Mouse (Mus musculus) hematopoietic stem cell, adult 5-6 weeks (primary cell): ENCODE measurements around the gene Ovol1. TPM values are rescaled to one million over a fixed set of nuclear protein-coding genes. Genes with fewer than 3 reads are reported as not detected.
A peak's percentile ranks its signal among the peaks of the same experiment; 100 is the strongest.

Experiments
- ATAC-seq, 2 experiments: fragments of 125-278 bp in 1 of 2; replicated peaks in 1 of 2; 2 replicates each; pipeline ENCODE4 v1.8.0; 2016 to 2017; ENCODE audit warnings: inconsistent platforms in 2 of 2, mild to moderate bottlenecking in 2 of 2, moderate number of reproducible peaks in 2 of 2, low read depth in 1 of 2, moderate TSS enrichment in 1 of 2; ENCODE audit not compliant: low FRiP score in 2 of 2, poor library complexity in 2 of 2, severe bottlenecking in 2 of 2, insufficient read depth in 1 of 2, low TSS enrichment in 1 of 2
- total RNA-seq: library from RNA; stranded (forward); fragments of 172-1452, 232-1000 nt; gene quantifications from 2 replicates; pipeline ENCODE4 v1.2.3, GENCODE M21; 2017

Gene Ovol1
- total RNA-seq, 1 experiment from 2014 or later: not detected

DNA sequence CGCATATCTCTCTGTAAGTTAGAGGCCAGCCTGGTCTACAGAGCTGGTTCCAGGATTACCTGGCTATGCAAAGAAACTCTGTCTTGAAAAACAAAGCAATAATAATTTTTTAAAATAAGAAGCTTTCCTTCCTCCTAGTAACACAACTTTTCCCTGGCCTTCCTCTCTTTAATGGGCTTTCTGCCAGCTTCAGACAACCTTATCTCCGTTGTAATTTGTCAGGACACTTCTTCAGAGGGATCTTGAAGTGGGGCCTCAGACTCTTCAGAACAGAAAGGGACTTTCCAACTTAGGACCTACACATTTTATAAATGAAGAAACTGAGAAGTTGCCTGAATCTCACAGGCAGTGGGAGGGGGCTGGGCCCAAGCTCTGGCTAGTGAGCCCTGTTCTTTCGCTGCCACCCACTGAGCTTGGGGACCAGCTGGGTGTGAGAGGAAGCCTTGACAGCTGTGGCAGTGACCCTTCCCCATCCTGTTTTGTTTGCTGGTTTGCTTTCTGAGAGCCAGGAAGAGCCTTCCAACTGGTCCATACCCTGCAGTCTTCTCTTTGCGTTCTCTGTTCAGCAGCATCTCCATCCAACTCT, 12.9 kb downstream of the Ovol1 start:
- no peak for ATAC-seq

- no peak for ATAC-seq
Observed at GRCm38 (mm10) chr19:5544031-5544430, 16.4 kb downstream of the Ovol1 start.

DNA sequence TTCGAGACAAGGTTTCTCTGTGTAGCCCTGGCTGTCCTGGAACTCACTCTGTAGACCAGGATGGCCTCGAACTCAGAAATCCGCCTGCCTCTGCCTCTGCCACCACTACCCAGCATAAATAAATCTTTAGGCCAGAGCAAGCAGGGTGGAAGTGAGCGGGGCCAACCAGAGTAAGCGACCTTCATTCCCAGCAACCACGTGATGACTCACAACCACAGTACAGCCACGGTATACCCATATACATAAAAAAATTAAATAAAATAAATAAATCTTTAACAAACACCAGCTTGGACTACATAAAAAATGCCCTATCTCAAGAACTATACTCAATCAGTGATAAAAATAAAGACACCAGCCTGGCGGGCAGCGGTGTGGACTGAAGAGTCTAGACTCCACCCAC, 17.1 kb downstream of the Ovol1 start:
- ATAC-seq: no peak

DNA sequence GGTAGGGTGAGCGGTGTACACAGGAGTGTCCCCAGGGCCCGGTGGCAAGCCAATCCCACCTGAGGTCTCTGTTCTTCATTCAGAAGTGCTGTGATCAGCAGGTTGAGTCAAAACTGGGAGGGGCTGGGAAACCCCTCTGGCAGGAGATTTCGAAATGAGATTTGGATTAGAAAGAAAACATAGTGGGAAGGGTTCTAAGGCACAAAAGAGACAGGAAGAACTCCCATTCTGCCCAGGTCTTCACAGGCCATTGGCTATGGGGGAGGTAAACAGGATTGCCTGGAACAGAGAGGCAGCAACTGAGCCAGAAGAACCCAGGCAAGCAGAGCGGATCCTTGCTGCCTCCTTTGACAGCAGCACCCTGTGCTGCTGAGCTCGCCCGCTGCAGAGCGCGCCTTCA, 21.7 kb downstream of the Ovol1 start:
- no peak for ATAC-seq

DNA sequence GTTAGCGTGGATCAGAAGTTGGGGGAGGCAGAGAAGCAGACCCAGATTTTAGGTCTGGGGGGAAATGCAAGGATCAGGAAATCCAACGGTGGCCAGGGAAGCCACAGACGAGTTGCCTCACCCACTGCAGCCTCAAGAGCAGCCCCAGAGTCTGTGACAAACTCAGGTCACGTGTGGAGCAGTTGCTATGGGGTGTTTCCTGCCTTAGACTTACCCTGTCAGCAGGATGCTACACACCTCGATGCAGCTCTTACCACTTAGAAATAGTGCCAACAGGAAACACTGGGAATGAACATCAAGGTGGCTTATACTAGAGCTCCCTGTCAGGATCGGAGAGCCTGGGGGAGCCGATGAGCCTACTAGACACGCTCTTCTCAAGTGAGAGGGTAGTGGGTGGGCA, 27.9 kb downstream of the Ovol1 start:
- no peak for ATAC-seq

- ATAC-seq: no peak
Observed at GRCm38 (mm10) chr19:5530138-5530524, 30.3 kb downstream of the Ovol1 start.

- peak; percentile 97 to 98 for ATAC-seq
Observed at GRCm38 (mm10) chr19:5529325-5530137, 30.9 kb downstream of the Ovol1 start.

DNA sequence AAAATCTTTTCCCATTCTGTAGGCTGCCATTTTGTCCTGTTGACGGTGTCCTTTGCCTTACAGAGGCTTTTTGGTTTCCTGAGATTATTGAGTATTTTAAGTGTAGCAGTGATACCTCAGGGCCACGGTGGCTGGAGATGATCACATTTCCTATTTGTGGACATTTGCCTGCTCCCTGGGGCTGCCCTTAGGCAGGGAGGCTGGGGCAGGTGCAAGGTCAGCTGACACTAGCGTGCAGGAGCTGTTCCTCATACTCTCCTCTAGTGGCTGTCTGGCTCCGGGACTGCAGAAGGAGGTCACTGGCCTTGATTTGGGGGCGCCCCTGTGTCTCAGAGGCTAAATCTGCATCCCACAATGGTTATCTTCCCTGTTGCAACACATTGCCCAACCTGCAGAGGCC, 35.2 kb downstream of the Ovol1 start:
- ATAC-seq: no peak

DNA sequence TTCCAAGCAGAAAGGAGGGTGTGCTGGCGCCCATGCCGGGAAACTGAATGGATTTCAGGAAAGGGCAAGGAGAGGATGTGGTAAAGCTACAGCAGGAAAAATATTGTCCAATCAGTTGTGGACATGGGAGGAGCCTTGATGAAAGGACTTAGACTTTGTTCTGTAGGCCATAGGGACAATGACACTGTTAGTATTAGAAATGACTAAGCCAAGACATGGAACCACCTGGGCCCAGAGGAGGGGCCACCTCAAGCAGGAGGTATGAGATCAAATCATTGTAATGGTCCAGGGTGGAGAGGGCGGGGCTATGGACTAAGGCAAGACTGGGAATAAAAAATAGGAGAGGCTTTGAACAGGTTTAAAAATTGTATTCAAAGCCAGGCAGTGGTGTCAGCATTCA, 41.7 kb downstream of the Ovol1 start:
- ATAC-seq: no peak

GRCm38 (mm10) chr19:5516906-5517505, 43.4 kb downstream of the Ovol1 start:
- ATAC-seq: no peak

DNA sequence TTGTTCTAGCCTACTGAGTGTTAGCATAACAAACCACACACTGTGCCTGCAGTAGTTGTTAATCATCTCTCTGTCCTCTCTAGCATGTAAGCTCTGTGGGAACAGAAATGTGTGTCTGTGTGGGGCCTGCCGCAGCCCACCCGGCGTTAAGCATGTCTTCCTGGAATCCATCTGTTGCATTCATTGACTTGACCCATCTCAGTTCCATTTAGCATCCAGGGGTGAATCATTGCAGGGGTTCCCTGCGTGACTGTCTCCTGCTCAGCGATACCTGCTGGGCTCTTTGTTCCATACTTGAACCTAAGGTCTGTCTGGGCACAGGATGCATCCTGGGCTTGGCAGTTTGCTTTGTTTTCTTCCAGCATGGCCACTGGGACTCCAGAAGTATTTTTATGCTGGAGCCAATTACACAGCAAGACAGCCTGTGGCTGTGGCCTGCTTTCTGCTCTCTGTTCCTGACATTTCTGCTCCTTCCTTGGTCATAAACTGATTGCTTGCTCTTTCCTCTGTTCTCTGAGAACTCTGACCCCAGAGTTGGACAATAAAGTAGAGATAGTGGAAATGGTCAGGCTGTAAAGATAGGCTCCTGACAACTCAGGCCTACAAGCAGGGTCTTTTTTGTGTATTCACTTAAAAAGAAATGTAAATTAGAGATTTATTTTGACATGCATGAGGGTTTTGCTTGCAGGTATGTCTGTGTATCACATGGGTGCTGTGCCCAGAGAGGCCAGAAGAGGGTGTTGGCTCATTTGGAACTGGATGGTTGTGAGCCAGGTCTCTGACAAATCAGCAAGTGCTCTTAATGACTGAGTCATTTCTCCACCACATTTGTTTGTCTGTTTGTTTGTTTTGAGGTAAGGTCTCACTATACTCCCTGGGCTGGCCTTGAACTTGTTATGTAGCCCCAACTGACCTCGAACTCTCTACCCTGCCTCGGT, 44.3 kb downstream of the Ovol1 start:
- ATAC-seq: no peak

DNA sequence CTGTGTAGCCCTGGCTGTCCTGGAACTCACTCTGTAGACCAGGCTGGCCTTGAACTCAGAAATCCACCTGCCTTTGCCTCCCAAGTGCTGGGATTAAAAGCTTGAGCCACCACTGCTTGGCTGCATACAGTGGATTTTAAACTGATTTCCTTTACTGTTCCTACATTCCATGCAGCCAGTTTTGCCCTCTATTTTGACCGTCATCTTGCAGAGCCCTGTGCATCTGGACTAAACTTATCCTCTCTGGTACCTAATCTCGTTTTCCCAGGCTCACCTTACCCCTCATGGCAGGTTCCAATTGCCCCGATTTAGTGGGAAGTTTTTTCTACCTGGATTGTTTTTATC, 47.5 kb downstream of the Ovol1 start:
- ATAC-seq: no peak

- peak; percentile 60 to 70 for ATAC-seq
Observed at GRCm38 (mm10) chr19:5512091-5513004, 48.1 kb downstream of the Ovol1 start.

DNA sequence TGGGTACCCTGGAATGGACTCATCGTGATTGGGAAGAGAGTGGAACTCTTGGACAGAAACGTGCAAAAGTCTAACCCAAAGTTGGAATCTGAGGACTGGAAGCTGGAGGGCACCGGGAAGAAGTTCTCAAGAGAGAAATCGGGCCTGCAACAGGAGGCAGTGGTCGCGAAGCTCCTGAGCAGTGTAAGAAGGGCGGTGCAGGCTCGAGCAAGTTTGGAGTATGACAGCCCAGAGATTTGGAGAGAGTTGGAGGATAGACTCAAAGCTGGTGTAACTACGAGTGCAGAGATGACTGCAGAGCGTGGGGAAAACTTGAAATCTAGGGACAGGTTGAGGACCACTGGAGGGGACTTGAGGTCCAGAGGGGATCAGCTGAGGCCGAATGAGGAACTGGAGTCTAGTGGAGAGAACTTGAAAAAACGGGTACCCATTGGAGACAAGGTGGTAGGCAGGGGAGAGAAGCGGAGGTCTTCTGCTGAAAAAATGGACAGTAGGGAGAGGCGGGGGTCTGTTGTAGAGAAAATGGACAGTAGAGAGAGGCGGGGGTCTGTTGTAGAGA, 49.3 kb downstream of the Ovol1 start:
- no peak for ATAC-seq

DNA sequence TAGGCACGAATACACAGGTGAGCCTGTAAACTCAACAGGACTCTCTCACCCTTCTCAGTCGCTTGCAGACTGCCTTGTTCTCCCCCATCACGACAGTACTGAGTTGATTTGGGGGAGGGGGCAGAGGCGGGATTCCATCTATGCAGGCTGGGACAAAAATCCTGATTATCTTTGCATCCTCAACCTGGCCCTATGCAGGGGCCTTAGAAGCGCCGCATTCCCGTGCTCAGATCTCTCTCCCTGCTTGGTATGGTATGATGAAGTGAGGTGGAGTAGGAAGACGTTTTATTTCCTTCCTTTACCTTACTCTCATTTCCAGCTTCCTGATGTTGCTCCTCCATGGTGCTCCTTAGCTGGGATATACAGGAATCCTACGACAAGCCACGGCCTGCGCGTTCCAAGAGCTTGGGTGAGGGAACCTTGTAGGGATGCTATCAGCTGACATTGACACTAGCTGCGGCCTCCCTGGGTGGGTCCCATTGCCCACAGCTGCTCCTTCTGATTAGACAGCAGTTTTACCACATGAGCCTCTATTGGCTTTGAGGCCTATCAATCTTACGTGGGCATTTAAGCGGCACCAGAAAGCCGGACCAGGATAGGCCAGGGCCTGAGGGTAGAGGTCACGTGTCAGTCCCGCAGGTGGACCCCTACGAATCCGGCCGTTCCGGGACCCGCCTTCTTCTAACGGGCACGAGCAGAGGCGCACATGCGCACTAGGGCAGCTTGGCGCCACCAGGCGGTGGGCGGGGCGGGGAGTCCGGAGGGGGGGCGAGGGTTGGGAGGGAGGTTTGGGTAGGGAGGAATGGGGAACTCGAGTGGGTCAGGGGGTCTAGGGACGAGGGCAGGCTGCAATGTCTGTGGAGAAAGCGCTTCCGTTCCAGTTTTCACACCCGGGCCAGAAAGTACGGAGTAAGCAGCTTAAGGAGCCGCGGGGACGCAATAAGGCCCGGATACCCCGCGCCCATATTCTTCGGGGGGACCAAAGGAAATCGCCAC, 50.1 kb downstream of the Ovol1 start, which contains the start of gene Snx32:
TSS of gene Snx32 (minus strand) at position 508 of the 996 bp plus-strand sequence.
- peak; percentile 95 for ATAC-seq
